Mouse (Mus musculus): ENCODE results near the gene Zswim5.

Gene Zswim5

GRCm38 (mm10) chr4:116913318-116913717 is 36.1 kb downstream of the Zswim5 start:
- in situ Hi-C loops (cut with MboI, MseI) = no loop called here

DNA sequence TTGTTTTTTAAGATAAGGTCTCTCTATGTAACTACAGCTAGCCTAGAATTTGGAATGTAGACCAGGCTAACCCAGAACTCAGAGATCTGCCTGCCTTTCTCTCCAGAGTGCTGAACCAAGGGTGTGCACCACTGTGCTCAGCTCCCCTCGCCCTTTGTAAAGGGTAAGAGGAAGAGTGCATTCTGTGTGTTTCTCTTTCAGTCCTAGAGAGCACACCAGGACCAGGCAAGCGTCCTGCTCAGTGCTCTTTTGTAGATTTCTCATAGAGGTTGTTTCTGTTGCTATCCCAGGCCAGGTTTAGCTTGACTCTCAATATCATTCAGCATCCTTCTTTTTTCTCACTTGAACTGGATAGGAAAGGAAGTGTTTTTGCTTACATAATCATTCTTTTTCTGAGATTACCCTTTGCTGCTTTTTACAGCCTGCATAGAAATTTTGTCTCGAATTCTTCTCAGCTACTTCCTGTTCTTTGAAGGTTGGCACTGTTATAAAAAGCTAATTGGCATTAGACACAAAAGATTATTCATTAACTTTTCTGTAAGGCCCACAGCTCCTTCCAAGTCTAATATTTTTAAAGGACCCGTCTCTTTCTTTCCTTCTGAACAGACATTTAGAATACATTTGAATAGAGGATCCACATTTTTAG is 51.0 kb downstream of the Zswim5 start:
- in situ Hi-C loops (cut with MboI, MseI) = no loop called here

- in situ Hi-C loops (cut with MboI, MseI) = no loop called here
Observed at GRCm38 (mm10) chr4:116939585-116939984, 62.4 kb downstream of the Zswim5 start.

DNA sequence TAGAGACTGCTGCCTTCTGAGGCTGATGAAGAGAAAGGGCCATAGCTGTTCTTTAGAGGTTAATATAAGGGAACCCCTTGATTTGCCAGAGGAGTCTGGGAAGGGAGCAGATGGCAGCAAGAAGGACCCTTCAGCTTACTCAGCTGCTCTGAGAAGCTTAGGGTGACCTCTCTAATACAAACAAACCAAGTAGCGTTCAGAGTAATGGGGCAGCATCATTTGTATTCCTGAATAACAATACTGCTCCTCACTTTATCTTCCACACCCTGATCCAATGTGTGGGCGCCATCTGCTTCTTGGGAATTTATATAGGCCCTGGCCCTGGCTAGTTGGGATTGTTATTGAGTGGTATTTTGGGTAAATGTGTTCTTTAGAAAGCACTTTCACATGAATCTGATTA is 65.5 kb downstream of the Zswim5 start:
- in situ Hi-C loops (cut with MboI, MseI) = no loop called here

DNA sequence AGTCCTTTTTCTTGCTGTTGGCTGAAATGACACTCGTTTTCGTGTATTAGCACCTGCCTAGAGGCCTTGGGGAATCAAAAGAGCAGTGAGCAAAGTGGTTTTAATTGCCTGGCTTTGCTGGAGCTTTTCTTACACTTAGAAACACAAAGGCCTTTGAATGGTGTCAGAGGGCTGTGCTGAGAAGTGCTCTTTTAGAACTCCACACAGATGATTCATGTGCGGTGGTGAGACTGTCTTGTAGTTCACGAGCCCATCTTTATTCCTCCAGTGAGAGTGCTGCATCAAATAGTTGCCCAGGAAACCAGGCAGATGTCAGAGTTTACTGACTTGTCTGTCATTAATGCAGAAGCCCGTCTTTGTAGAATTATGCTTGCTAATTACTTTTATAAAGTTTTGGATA is 66.9 kb downstream of the Zswim5 start:
- in situ Hi-C loops (cut with MboI, MseI) = no loop called here

DNA sequence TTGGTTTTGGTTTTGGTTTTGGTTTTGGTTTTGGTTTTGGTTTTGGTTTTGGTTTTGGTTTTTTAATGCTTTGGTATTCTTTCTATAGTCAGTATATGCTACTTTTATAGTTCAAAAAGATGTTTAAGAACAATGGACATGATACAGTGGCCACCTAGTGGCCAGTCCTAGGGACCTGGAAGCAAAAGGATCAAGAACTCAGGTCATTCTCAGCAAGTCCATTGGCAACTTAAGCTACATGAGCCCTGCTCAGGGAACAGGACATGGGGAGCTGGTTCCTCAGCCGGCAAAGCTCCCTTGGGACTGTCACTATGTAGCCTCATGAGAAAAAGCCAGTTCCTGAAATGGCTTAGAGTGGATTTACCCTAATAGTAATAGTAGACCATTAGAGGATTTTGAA is 74.5 kb downstream of the Zswim5 start:
- in situ Hi-C loops (cut with MboI, MseI) = no loop called here

GRCm38 (mm10) chr4:116954951-116955350 is 77.8 kb downstream of the Zswim5 start:
- in situ Hi-C loops (cut with MboI, MseI) = no loop called here

DNA sequence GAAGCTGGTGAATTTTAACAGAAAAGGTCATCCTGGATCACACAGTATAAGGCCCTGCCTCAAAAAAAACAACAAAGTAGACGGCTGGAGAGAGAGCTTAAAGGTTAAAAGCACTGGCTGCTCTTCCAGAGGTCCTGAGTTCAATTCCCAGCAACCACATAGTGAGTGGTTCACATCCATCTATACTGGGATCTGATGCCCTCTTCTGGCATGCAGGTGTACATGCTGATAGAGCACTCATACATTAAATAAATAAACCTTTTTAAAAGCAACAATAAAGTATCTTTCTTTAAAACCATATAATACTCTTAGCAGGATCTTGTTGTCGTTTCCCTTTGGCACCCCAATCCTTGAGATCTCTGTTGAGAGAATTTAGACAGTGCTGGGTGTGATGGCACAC is 99.3 kb downstream of the Zswim5 start:
- in situ Hi-C loops (cut with MboI, MseI) = no loop called here

- in situ Hi-C loops (cut with MboI, MseI) = no loop called here
Observed at GRCm38 (mm10) chr4:116985681-116986080, 108.5 kb downstream of the Zswim5 start.

- in situ Hi-C loops (cut with MboI, MseI) = no loop called here
Observed at GRCm38 (mm10) chr4:116986400-116987121, 109.4 kb downstream of the Zswim5 start.

- in situ Hi-C loops (cut with MboI, MseI) = no loop called here
Observed at GRCm38 (mm10) chr4:116987122-116987456, 109.9 kb downstream of the Zswim5 start.

DNA sequence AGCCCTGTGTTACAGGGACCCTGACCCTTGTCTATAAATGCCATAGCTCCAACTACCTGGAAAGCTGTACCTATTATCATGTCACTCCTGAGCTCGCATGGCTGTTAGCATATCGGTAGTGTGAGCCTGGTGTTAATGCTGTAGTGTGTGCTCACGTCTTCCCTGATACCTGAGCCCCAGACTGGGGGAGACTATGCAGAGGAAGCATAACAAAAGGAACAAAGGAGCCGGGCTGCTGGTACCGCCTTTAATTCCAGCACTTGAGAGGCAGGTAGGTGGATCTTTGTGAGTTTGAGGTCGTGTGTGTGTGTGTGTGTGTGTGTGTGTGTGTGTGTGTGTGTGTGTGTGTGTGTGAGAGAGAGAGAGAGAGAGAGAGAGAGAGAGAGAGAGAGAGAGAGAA is 112.6 kb downstream of the Zswim5 start:
- in situ Hi-C loops (cut with MboI, MseI) = loop anchor here (10.0 kb wide), 1 partner anchor 285 kb away; the partner anchor contains the start of genes Ccdc163 and Mmachc

DNA sequence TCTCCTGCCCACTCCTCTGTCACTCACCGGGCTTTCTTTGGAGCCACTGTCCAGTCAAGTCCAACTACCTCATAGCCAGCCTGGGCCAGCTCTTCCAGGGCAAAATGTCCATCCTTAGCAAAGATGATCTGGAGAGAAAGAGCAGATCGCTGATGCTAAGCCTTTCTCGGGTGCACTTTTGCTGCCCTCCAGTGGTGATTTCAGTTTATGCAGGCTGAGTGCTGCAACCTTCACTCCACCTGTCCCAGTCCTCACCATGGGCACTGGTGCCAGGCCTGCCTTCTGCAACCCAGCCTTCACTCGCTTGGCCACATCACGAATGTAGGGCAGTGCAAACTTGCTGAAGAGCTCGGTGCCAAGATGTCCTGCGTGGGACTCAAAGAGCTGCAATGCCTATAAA is 114.2 kb downstream of the Zswim5 start:
- in situ Hi-C loops (cut with MboI, MseI) = loop anchor here (10.0 kb wide), 1 partner anchor 287 kb away; the partner anchor contains the start of genes Ccdc163 and Mmachc

GRCm38 (mm10) chr4:116993672-116994621 is 116.8 kb downstream of the Zswim5 start, which contains the start of gene Urod:
Urod (minus strand) TSS chr4:116994413.
- in situ Hi-C loops (cut with MboI, MseI) = loop anchor here (10.0 kb wide), 1 partner anchor 289 kb away; the partner anchor contains the start of genes Ccdc163 and Mmachc

- in situ Hi-C loops (cut with MboI, MseI) = loop anchor here (5.0 to 10.0 kb wide), 3 partner anchors 102 to 290 kb away; partner anchors contain the start of genes Ccdc163, Hpdl, Mmachc and Ptch2
Observed at GRCm38 (mm10) chr4:116995131-116995797, 118.1 kb downstream of the Zswim5 start, which contains the start of gene Hectd3. Hectd3 (plus strand) TSS chr4:116995317.

DNA sequence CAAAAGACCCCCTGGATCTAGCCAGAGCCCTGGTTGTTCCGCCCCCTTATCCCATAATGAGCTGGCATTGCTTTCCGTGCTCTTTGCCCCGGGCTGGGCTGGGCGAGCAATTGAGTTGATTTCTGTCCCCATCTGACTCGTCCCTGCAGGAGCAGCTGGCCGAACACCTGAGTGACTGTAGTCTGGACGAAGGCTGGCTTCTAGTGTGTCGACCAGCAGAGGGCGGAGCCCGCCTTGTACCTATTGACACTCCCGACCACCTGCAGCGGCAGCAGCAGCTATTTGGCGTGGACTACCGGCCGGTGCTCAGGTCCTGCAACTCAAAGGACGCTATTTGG is 118.6 kb downstream of the Zswim5 start:
- in situ Hi-C loops (cut with MboI, MseI) = loop anchor here (5.0 to 10.0 kb wide), 3 partner anchors 102 to 291 kb away; partner anchors contain the start of genes Ccdc163, Hpdl, Mmachc and Ptch2

DNA sequence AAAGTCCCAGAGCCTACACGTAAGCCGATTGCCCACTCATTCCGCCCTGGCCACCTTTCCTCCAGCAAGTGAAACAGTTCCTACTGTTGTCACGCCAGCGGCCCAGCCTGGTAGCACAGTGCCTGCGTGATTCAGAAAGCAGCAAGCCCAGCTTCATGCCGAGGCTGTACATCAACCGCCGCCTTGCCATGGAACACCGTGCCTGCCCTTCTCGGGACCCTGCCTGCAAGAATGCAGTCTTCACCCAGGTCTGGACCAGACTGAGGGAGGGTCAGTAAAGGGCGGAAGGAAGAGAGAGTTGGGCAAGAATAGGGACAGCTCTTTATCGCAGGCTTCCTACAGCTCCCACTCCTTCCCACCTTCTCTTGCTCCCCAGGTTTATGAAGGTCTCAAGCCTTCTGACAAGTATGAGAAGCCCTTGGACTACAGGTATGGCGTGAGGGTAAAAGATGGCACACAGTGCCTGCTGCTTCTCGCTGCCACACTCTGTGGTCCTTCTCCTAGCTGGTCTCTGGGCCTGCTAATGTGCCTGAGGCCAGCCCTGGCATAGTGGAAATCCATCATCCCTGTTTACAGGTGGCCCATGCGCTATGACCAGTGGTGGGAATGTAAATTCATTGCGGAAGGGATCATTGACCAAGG is 122.5 kb downstream of the Zswim5 start:
- in situ Hi-C loops (cut with MboI, MseI) = loop anchor here (5.0 to 10.0 kb wide), 3 partner anchors 98 to 295 kb away; partner anchors contain the start of genes Ccdc163, Hpdl, Mmachc and Ptch2

GRCm38 (mm10) chr4:117001957-117002356 is 124.8 kb downstream of the Zswim5 start:
- in situ Hi-C loops (cut with MboI, MseI) = no loop called here

GRCm38 (mm10) chr4:117002543-117003521 is 125.7 kb downstream of the Zswim5 start:
- in situ Hi-C loops (cut with MboI, MseI) = no loop called here

Data from T-helper 1 cell (primary cell).